Mouse (Mus musculus) inflammation-experienced regulatory T-cells, adult 16 weeks (primary cell): ENCODE measurements around the gene Spag9. TPM values are rescaled to one million over a fixed set of nuclear protein-coding genes. Genes with fewer than 3 reads are reported as not detected.

Source experiments
- polyA plus RNA-seq: library from polyadenylated mRNA; unstranded; fragments of 100-300 nt; shearing (Covaris generic); gene quantifications from one replicate; pipeline ENCODE4 v1.2.1, GENCODE M21; 2017

Spag9 gene
- polyA plus RNA-seq, result 14.0 TPM

GRCm38 (mm10) chr11:93995720-93996305 is at the start of gene Spag9:
TSS of gene Spag9 (plus strand) at chr11:93996091.

GRCm38 (mm10) chr11:93956159-93956558 is 39.7 kb upstream of the Spag9 start, which contains the start of gene Nme2:
TSS of gene Nme2 (minus strand) at chr11:93956259.

DNA sequence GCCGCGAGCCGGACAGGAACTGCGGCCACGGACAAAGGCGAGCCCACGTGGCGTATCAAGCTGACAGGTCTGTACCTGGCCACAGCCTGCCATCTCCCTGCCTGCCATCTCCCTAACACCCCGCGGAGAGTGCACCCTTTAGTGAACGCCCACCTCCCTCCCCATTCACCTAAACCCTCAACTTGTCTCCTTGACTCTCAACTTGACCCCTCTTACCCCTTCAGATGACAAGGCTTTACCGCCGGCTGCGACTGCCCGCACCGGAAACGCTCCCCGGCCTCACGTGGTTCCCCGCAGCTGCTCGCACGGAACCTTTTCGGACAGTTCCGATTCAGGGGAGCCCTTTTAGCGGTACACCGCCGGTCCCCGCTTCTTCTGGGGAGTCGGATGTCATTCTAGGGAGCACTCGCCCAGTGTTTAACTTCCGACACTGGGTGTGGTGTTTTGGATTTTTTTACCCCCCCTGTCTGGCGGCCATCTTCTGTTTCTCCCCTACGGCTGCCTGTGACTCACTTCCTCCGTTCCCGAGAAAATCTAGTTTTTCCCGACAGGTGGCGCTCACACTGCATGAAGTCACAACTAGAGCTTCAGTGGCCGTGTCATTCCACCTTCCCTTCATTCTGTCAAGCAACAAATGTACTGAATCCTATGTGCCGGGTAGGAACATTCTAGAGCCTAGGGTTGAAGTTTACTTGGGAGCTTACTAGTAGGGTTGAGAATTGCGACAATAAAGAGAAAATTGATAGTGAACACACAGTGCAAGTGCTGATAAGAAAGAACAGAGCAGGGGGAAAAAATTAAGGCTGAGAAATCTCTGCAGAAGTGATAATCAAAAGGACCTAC is 27.7 kb upstream of the Spag9 start, which contains the start of the genes Gm20390 and Nme1:
Gm20390 (minus strand) TSS at position 289 of the 843 bp plus-strand sequence.
Nme1 (minus strand) TSS at position 517 of the 843 bp plus-strand sequence.

Other genes starting within 250 kb of the Spag9 start
- 23.9 TPM for gene Utp18, start 110.3 kb upstream of the Spag9 start, polyA plus RNA-seq
- 33.4 TPM for gene Mbtd1, start 110.2 kb upstream of the Spag9 start, polyA plus RNA-seq
- gene Nme2, start 39.8 kb upstream of the Spag9 start, polyA plus RNA-seq, result 144 TPM
- 191 TPM for gene Gm20390, start 27.8 kb upstream of the Spag9 start, polyA plus RNA-seq
- 127 TPM for gene Nme1, start 27.6 kb upstream of the Spag9 start, polyA plus RNA-seq
- 6.0 TPM for gene Tob1, start 215.4 kb downstream of the Spag9 start, polyA plus RNA-seq
- gene Wfikkn2, start 249.9 kb downstream of the Spag9 start, polyA plus RNA-seq, result 0.11 TPM